Mouse (Mus musculus) embryonic stem cell, embryonic (primary cell): Measurements from ENCODE around the gene Sept10.
"Not testable (repeated sequence)": the region's sequence is repeated elsewhere in the genome, so short reads cannot be mapped to it uniquely, and the experiment has no call there.

Source experiments
- CTCF ChIA-PET, 4 experiments: fragments of 300-600 bp in 2 of 4; fragments of 350-600 bp in 2 of 4; sonication (Branson Sonifier 250); formaldehyde crosslinking; loops; one replicate each; lab custom pipeline; 2022; ENCODE audit warnings: inconsistent platforms in 2 of 4; lab: Charles Lee
- POLR2A ChIA-PET, 4 experiments: fragments of 300-600 bp in 2 of 4; fragments of 350-600 bp in 2 of 4; sonication (Branson Sonifier 250); formaldehyde crosslinking; loops; one replicate each; lab custom pipeline; 2022; ENCODE audit warnings: antibody characterized with exemption in 4 of 4, inconsistent platforms in 1 of 4; lab: Charles Lee

Sept10 gene

GRCm38 (mm10) chr10:59113386-59113785 lies 108.3 kb downstream of the Sept10 start:
- CTCF ChIA-PET = interaction anchor here in 1 of 4 experiments (0.6 kb wide), 1 partner anchor 156 kb away, joined by 9 read pairs; no protein-coding TSS in a partner anchor
- POLR2A ChIA-PET = no interaction called here

- CTCF ChIA-PET = no interaction called here
- POLR2A ChIA-PET = no interaction called here
Measured at GRCm38 (mm10) chr10:59112755-59113154, 108.9 kb downstream of the Sept10 start.

GRCm38 (mm10) chr10:59110386-59110785 lies 111.3 kb downstream of the Sept10 start:
- ChIA-PET CTCF (interaction anchor here in 1 of 4 experiments (0.9 kb wide), 1 partner anchor 56 kb away, joined by 3 read pairs; no protein-coding TSS in a partner anchor), POLR2A (no interaction called here)

- CTCF ChIA-PET = interaction anchor here (0.6 to 1.8 kb wide), 12 partner anchors 9 to 1918 kb away, joined by 3 to 9 read pairs (median 4); no protein-coding TSS in a partner anchor
- POLR2A ChIA-PET = interaction anchor here in 1 of 4 experiments (1.1 kb wide), 1 partner anchor 15 kb away, joined by 3 read pairs; no protein-coding TSS in a partner anchor
Measured at GRCm38 (mm10) chr10:59109015-59109414, 112.6 kb downstream of the Sept10 start.

- ChIA-PET POLR2A (interaction anchor here in 1 of 4 experiments (0.6 kb wide), 1 partner anchor 200 kb away, joined by 4 read pairs; no protein-coding TSS in a partner anchor), CTCF (no interaction called here)
Measured at GRCm38 (mm10) chr10:59106644-59107043, 115.0 kb downstream of the Sept10 start.

GRCm38 (mm10) chr10:59105885-59106284 lies 115.8 kb downstream of the Sept10 start:
- POLR2A ChIA-PET = no interaction called here

GRCm38 (mm10) chr10:59104683-59105082 lies 117.0 kb downstream of the Sept10 start:
- CTCF ChIA-PET = interaction anchor here in 1 of 4 experiments (1.1 kb wide), 1 partner anchor 188 kb away, joined by 3 read pairs; no protein-coding TSS in a partner anchor
- POLR2A ChIA-PET = interaction anchor here in 1 of 4 experiments (1.4 kb wide), 1 partner anchor 11 kb away, joined by 3 read pairs; no protein-coding TSS in a partner anchor

More at GRCm38 (mm10) chr10:59105885-59106284, 115.8 kb downstream of the Sept10 start:
- CTCF ChIA-PET = no interaction called here

- POLR2A ChIA-PET = interaction anchor here in 1 of 4 experiments (0.6 kb wide), 1 partner anchor 298 kb away, joined by 4 read pairs; no protein-coding TSS in a partner anchor
- CTCF ChIA-PET = not testable (repeated sequence)
Measured at GRCm38 (mm10) chr10:59103076-59103475, 118.6 kb downstream of the Sept10 start.

GRCm38 (mm10) chr10:59091988-59092387 lies 129.7 kb downstream of the Sept10 start:
- CTCF ChIA-PET = no interaction called here
- POLR2A ChIA-PET = no interaction called here
